Mouse (Mus musculus) urinary bladder, postnatal 36 days (tissue): ENCODE measurements around the gene Gm20696.
A peak's percentile ranks its signal among the peaks of the same experiment; 100 is the strongest.

Experiments used
- DNase-seq, 2 experiments: peaks; one replicate each; pipeline ENCODE4 v3.0.0; 2022; ENCODE audit warnings: low spot score in 2 of 2, mixed read lengths in 1 of 2

Gm20696 gene

GRCm38 (mm10) chr6:99665457-99666317 is 910 bp downstream of the Gm20696 start:
- DNase-seq, result no peak

DNA sequence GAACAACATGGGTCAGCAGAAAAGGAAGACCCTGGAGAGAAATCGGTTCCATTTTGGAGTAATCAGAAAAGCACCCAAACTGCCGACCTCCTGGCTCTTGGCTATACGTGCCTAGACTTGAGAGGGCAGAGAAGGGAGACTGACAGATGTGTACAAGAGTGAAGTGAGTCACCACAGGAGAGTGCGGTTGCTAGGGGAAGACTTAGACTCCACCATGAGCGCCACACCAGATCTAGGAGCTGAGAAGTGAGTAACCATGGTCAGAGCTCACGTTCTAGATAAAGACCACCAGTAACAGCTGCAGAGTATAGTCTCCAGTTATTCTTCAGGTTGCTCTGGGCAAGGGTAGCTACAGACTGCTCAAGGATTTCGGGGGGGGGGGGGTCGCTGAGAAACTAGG is 3.4 kb downstream of the Gm20696 start:
- DNase-seq, result no peak

DNA sequence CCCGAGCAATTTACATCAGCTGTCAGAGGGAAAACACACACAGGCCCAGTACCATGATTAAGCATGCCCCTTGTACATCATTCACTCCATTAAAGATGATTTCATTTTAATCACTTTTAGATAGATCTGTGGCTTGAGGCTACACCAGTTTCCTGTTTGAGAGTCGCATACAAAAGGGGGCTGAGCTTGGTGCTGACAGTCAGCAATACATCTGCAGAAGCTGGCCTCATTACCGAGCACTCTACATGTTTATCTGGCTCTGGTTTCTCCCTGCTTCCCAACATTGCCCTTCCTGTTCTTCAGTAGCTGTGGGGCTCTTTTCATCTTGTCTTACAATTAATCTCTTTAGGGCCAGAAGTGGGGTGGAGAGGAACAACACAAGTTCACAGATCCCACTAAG is 6.2 kb downstream of the Gm20696 start:
- DNase-seq, result no peak

- DNase-seq, result peak in 1 of 2 experiments; percentile 22
Observed at GRCm38 (mm10) chr6:99658586-99658985, 8.0 kb downstream of the Gm20696 start.

GRCm38 (mm10) chr6:99656088-99656487 is 10.5 kb downstream of the Gm20696 start:
- no peak for DNase-seq

DNA sequence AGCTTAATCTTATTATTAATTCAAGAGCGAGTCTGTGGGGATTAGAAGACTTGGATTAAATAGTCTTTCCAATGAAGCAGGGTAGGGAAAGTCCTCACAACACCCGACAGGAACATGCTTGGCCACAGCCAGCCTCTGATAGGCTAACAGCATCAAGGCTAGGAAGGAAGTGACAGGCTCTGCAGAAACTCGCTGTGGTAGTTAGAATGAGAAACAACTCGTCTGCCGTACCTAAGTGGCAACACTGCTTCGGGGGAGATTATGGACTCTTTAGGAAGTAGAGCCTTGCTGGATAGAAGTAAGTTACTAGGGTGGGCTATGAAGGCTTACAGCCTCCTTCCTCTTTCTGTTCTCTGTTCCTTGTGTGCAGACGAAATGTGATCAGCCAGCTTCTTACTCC is 11.1 kb downstream of the Gm20696 start:
- DNase-seq, result no peak

DNA sequence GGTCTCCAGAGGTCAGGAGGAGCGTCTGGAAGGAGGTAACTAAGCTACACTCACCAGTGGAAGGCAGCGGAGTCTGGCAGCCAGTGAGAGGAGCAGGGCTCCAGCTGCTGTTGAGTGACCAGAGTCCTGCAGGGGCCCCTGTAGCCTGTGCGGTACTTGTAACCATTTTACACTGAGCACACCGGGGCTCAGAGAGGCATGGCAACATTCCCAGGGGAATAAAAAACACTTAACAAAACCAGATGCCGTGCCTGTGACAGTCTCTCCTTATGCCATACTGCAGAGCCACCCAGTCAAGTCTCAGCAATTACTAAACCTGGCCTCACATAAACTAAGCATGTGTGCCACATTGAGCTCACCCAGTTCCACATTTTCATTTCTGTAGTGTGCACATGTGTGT is 12.3 kb downstream of the Gm20696 start:
- DNase-seq, result no peak

GRCm38 (mm10) chr6:99652341-99652740 is 14.3 kb downstream of the Gm20696 start:
- DNase-seq, result no peak

GRCm38 (mm10) chr6:99649307-99649706 is 17.3 kb downstream of the Gm20696 start:
- DNase-seq, result no peak

- DNase-seq, result no peak
Observed at GRCm38 (mm10) chr6:99646344-99646743, 20.3 kb downstream of the Gm20696 start.

DNA sequence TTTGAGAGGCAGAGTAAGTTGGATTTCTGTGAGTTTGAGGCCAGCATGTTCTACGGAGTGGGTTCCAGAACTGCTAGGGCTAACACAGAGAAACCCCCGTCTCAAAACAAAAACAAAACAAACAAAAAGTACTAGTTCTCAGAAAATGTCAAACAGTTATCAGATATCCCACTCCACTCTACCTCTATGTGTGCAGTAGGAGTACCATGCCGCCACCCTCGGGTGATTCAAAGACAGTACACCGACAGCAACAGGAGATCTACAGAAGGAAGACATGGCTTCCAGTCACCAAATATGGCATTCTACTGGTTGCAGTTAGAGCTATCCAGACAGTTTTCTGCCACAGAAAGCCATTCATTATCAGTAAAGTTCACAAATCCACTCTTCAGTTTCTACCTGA is 21.7 kb downstream of the Gm20696 start:
- DNase-seq, result no peak

DNA sequence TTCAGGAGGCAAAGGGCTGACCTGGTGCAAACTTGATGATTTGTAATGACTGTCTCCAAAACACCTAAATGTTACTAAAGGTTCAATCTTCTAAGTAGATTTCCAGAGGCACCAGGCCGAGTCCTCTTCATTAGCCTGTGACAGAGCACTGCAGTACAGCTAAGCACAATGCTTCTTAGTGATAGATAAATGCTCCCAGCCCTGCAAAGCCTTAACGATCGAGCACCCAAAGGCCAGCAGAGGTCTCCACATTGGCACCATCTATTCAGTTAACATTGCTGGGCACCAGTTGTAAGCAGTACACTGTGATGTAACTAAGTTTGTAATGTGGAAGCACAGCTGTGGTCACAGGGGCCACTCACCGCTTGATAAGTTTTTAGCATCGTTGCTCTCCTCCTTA is 22.2 kb downstream of the Gm20696 start:
- DNase-seq, result no peak

DNA sequence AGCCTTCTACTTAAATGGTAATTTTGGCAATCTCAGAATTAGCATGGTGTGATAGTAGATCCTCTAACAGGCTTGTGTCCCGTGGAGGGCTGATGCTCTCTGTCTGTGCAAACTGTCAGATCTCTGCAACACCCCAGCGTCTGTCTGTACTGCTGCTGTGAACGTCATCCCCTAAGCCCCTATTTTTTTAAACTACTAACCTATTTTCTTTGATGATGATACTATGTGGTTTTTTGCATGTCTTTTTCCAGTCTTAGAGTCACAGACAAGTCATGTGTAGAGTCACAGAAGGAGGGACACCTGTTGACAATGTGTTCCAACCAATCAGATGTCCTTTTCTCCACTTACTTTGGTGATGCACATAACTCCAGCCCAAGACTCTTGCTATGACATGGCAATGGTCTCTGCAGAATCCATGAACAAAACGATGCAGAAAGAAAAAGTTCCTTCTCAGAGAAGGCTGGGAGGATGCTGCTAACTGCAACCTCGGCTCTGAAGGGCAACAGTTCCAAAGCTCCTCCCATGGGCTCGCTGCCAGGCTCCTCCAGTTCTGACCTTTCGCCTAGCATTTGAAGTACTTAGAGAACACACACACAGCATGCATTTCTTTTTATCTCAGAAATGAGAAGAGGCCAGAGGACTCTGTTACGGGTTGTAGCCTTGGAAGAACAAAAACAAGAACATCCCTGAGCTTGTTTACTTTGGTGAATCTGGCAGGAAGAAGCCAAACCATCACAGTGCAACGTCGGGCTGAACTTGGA is 23.0 kb downstream of the Gm20696 start:
- DNase-seq, result peak; percentile 41 to 78

GRCm38 (mm10) chr6:99637456-99637855 is 29.1 kb downstream of the Gm20696 start:
- DNase-seq, result no peak

DNA sequence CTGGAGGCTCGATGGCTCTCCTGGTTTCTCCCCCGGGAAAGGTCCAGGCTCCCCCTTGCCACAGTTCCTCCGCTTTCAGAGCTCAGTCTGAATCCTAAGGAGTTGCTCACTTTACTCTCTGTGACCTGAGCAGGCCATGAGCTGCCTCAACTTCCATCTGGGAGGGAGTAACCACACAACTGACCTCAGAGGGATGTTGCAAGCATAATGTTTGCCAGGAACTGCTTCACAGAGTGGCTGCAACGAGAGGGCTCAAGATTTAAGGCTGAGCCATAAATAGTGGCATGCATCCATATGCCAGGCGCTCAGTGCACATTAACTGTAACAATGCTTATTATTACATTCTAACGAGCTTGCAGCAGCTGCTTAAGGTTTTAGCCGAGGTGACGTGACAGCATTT is 29.8 kb downstream of the Gm20696 start:
- DNase-seq, result no peak

DNA sequence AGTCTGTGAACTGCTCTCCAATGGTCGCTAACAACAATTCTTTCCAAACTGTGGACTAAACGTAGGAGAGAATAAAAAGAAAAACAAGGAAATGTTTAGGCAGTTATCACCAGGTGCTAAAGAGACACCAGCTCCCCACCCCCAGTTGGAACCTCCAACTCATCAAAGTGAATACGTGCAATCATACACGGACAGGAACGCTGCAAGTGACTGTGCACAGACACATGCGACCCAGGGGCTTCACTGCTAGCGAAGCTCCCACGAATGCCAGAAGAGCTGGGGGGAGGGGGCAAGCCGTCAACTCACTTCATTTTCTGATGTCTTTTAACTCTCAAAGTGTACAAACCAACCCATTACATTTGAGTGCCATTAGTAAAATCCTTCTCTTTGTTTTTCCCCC is 30.5 kb downstream of the Gm20696 start:
- DNase-seq, result no peak

- peak in 1 of 2 experiments; percentile 59 for DNase-seq
Observed at GRCm38 (mm10) chr6:99632121-99632980, 34.2 kb downstream of the Gm20696 start.

- no peak for DNase-seq
Observed at GRCm38 (mm10) chr6:99631637-99632036, 35.0 kb downstream of the Gm20696 start.

GRCm38 (mm10) chr6:99629726-99630458 is 36.7 kb downstream of the Gm20696 start:
- no peak for DNase-seq

GRCm38 (mm10) chr6:99626347-99626746 is 40.2 kb downstream of the Gm20696 start:
- no peak for DNase-seq

DNA sequence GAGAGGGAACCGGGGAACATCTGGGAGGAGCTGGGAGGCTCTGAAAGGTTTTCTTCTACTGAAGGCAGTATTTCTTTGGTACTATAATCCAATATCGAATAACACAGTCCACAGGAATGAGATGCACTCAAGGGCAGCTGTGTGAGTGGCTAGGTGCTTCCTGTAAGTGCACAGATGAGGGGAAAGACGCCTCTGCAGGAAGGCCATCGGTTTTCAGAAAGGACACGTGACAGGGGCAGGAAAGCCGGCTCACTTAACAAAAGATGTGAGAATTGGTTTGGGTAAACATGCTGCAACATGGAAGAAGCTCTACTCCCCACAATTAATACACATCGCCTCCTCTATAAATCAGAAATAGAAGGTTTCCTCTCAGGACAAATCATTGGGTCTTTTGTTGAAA is 40.8 kb downstream of the Gm20696 start:
- no peak for DNase-seq
